Mouse (Mus musculus): ENCODE measurements around the gene Lgals4.

The Lgals4 gene

DNA sequence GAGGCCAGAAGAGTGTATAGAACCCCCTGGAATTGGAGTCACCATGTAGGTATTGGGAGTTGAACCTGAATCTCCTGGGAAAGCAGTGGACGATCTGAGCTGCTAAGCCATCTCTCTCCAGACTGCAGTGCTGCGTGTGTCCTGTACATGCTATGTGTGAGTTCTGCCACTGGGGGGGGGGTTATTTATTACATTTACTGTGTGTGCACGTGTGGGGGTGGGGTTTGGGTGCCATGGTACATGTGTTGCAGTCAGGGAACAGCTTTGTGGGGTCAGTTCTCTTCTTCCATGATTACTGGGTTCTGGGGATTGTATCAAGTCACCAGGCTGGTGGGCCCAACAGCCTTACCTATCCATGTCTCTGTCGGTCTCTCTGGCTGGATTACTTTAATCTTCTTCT is 26.8 kb upstream of the Lgals4 start:
- in situ Hi-C loops (cut with MboI; ENCODE audit: low pct_unique_long_range_greater_than_20kb in 1 of 2, low sequenced_read_pairs in 2 of 2, unreplicated experiment in 1 of 2): no loop called here

DNA sequence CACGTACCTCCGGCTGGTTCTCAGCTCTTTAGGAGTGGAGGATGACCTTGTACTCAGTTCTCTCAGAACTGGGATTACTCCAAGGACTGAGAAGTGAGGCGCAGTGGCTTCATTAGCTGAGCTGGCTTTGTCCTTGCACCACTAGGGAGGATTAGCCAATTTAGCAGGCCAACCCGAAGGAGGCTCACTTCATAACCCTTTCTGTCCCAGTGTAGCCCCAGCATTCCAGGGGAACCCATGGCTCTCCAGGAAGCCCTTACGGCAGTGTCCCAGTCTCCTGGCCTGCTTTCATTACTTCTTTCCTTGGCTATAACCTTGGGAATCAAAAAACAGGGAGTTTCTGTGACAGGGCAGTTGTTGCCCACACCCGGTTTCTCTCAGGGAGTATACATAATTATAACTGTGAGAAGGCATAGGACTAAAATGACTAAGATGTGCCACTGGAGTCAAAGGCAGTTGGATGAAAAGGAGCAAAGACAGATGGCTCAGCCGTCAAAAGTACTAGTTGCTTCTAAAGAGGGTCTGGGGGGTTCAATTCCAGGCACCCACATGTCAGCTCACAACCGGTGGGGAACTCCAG is 25.9 kb upstream of the Lgals4 start:
- in situ Hi-C loops (cut with MboI; ENCODE audit: low pct_unique_long_range_greater_than_20kb in 1 of 2, low sequenced_read_pairs in 2 of 2, unreplicated experiment in 1 of 2): no loop called here

DNA sequence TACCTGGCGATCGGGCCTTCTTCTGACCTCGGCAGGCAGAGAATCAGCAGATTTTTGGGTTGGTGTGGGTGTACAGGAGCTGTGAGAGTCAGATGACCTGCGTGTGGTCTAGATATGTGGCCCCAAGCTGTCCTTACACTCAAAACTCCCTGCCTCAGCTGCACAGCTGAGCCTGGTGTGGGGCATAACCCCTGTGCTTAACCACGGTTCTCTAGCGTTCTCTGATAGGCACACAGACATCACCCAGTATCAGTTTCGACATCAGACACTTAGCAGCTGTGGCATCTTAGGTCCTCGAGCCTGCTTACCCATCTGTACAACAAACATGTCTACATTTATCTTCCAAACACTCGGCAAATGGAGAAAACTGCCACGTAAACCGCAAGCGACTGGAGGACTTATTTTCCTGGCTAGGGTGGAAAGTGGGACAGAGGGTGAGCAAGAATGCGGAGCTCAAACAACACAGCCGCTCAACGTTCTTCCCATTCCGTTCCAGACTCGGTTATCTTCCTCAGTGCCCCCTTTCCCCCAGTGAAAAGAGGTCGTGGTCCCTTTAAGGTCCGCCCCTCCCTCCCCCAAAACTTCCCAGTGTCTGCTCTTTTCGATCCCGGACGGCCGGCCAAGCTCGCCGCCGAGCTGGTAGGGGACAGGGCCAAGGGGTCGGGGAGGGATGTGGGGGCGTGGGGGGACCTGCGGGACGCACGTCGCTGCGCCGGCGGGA is 25.3 kb upstream of the Lgals4 start, which contains the start of gene Hnrnpl:
Gene Hnrnpl, plus strand, starts transcription at position 321 of the 721 bp plus-strand sequence.
- in situ Hi-C loops (cut with MboI; ENCODE audit: low pct_unique_long_range_greater_than_20kb in 1 of 2, low sequenced_read_pairs in 2 of 2, unreplicated experiment in 1 of 2): no loop called here

DNA sequence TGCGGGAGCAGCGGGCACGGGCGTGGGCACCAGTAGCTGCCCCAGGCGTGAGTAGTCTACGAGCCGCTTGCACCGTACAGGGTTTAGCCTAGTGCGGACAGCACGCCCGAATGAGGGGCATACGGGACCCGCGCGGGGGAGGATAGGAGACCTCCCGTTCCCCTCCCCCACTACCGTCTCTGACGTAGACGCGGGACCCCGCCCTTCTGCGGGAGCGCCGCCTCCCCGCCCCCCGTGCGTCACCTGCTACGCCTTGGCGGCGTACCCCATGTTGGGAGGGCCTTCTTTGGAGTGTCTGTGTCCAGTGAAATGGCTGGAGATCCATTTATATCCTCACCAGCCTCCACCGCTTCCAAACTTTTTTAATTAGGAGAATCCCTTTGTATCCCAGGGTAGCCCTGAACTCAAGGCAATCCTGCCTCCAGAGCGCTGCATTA is 24.7 kb upstream of the Lgals4 start:
- in situ Hi-C loops (cut with MboI; ENCODE audit: low pct_unique_long_range_greater_than_20kb in 1 of 2, low sequenced_read_pairs in 2 of 2, unreplicated experiment in 1 of 2): no loop called here

DNA sequence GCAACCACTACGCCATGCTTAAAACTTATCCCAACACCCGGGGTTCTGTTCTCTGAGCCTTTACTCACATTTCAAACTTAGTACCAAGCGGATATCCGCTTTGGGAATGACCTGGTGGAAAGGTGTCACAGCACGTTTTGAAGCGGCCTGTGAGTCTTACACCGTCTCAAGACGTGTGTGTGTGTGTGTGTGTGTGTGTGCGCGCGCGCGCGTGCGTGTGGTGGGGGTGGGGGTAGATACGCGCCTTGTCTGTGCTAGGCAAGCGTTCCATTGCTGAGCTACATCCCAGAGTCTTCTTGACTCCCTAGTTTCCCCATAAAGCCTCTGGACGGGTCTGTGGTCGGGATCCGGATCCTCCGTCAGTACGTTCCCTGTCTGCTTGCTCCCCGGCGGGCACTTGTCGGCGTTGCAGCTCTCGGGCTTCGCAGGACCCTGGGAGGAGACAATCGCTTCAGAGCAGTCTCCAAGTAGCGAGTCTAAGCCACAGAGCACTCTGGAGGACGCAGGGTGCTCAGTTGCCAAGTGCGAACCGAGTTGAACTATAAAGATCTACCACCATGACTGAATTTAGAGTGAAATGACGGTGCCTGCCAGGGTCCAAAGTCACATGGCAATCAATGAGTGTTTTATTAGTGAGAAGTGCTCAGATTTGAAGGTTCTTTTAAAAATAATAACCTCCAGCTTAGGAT is 24.1 kb upstream of the Lgals4 start:
- in situ Hi-C loops (cut with MboI; ENCODE audit: low pct_unique_long_range_greater_than_20kb in 1 of 2, low sequenced_read_pairs in 2 of 2, unreplicated experiment in 1 of 2): no loop called here

DNA sequence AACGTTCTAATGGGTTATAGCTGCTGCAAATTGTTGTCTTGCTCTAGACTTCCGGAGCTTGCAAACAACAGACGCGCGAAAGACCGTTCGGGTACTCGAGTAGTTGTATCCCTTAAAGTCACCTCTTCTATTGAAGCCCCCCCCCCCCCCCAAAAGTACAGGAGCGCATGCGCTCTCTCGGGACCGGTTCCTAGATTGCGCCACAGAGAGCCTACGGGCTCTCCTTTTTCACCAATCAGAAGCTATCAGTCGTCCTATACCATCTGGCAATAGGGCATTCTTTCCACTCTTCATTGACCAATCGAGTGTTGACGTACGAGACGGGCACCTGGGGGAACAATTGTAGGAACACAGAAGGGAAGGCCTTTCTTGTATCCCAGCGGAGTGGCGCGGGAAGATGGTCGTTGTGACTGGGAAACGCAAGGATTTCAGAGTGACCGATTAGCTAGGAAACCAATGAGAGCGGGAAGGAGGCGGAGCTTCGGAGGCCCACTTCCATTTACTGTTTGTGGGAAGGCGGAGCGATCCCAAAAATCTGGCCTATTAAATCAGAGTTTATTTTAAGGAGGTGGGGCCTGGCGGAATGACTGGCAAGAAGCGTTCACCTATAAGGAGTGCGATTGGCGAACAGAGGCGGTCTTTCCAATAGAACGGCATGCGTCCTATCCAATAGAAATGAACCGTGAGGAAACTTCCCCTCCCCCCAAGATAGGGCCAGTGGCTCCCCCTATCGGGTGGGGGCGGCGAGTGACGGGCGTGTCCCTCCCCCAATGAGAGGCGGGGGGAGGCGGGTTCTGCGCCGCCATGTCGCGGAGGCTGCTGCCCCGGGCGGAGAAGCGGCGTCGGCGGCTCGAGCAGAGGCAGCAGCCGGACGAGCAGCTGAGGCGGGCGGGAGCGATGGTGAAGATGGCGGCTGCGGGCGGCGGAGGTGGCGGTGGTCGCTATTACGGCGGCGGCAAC is 23.3 kb upstream of the Lgals4 start:
- in situ Hi-C loops (cut with MboI; ENCODE audit: low pct_unique_long_range_greater_than_20kb in 1 of 2, low sequenced_read_pairs in 2 of 2, unreplicated experiment in 1 of 2): no loop called here

DNA sequence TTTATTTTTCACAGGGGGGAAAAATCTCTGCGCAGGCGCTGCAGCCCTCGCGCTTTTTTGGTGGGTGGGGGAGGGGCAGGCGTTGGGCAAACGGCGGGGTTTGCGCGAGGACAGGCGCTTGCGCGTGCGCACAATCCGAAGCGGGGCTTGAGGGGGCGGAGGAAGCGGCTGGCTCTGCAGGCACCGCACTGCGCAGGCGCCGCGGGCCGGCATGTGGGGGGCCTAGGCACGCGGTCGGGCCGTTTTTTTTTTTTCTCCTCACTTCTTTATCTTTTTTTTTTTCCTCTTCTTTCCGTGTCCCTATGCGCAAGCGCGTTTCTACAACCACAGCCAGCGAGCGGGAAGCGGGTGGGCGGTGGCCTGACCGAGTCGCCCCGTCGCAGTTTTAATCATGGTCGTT is 22.4 kb upstream of the Lgals4 start:
- in situ Hi-C loops (cut with MboI; ENCODE audit: low pct_unique_long_range_greater_than_20kb in 1 of 2, low sequenced_read_pairs in 2 of 2, unreplicated experiment in 1 of 2): no loop called here

DNA sequence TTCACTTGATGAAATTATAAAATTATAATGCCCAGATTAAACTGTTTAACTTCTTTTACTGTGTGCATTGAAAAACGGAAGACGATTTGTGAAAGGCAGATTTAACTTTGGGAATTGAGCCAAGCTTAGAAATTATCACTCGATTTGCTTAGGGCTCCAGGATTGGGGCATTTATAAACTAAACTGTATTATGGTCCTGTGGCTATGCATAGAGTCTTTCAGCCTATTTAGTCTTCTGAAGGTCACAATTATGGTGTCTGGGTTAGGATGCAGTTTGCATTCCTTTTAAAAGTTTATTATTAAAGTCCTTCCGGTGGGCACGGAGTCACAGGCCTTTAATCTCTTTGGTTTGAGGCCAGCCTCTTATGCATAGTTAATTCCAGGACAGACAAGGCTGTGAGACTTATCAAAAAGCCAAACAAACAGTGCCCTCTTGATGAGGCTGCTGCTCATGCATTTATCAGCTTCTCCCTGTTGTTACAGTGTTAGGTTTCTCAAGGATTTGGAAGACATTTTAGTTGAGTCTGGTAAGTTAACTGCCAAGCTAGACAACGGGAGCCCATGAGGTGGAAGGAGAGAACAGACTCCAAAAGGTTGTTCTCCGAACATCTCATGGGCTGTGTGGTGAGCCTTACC is 21.9 kb upstream of the Lgals4 start:
- in situ Hi-C loops (cut with MboI; ENCODE audit: low pct_unique_long_range_greater_than_20kb in 1 of 2, low sequenced_read_pairs in 2 of 2, unreplicated experiment in 1 of 2): no loop called here

DNA sequence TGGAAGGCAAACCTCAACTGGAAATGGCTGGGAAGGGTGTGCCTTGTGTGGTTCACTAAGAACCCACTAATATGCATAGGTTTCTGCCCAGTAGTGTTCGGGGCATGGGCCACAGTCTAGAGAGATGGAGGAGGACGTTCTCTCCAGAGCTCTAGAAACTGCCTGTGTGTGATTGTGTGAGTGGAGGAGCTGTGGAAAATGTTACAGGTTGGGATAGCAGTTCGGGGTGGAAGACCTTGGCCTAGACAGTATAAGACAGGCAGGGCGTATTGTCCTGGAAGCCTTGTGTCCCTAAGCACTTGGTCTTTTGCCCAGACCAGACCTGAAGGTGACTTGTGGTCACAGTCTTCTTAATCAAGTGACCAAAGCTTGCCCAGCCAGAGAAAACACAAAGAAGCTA is 21.2 kb upstream of the Lgals4 start:
- in situ Hi-C loops (cut with MboI; ENCODE audit: low pct_unique_long_range_greater_than_20kb in 1 of 2, low sequenced_read_pairs in 2 of 2, unreplicated experiment in 1 of 2): no loop called here

DNA sequence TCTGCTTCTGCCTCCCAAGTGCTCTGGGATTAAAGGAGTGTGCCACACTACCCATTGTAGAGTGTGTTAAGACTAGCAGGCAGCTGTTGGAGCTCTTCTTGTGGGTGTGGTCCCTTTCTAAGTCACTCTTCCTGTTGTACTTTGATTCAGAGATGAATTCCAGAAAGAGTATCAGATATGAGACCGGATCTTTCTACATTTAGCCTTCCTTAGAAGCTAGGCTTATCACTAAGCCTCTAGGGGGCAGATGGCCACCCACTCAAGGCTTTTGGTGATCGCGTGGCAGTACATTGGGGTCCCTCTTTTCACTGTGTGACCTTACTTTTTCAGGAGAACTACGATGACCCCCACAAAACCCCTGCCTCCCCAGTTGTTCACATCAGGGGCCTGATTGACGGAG is 20.7 kb upstream of the Lgals4 start:
- in situ Hi-C loops (cut with MboI; ENCODE audit: low pct_unique_long_range_greater_than_20kb in 1 of 2, low sequenced_read_pairs in 2 of 2, unreplicated experiment in 1 of 2): no loop called here

DNA sequence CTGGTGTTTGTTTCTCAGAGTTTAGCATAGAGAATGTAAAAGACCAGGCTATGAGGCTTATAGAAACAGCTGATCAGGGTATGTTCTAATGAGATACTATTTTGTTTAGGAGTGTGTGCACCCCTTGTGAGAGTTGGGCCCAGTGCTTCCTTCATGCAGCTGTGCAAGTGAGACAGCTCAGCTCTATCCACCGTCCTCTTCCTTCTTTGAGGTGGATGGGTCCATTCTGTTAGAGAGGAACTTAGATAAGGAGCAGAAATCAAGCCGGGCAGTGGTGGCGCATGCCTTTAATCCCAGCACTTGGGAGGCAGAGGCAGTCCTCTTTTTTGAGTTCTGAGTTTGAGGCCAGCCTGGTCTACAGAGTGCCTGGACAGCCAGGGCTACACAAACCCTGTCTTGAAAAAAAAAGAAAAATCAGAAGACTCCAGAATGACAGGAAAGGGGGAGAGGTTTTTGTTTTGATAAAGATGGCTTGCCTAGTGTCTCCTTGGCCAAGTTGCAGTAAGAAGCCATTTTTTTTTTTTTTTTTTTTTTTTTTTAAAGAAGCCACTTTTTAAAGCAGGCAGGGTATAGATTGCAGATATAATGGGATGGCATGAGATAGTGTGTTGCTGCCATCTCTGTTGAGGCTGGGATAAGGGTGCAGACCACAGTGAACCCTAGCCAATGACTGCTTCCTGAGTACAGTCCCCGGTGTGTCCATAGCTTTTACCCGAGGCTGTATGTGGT is 19.2 kb upstream of the Lgals4 start:
- in situ Hi-C loops (cut with MboI; ENCODE audit: low pct_unique_long_range_greater_than_20kb in 1 of 2, low sequenced_read_pairs in 2 of 2, unreplicated experiment in 1 of 2): no loop called here

DNA sequence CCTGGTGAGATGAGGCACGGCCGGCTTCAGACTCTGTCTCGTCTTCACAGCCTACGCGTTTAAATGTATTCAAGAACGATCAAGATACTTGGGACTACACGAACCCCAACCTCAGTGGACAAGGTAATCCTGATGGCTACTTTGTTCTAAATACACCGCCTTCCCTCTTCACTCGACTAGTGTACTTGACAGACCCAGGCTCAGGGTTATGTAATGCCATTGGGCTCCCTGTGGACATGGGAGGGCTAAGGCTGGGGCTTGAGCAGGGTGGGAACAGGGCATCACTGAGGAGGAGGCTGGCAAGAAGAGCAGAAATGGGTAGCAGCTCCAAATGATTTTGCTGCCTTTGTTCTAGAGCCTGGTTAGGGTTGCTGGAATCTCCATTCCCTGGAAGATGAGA is 18.4 kb upstream of the Lgals4 start:
- in situ Hi-C loops (cut with MboI; ENCODE audit: low pct_unique_long_range_greater_than_20kb in 1 of 2, low sequenced_read_pairs in 2 of 2, unreplicated experiment in 1 of 2): no loop called here

DNA sequence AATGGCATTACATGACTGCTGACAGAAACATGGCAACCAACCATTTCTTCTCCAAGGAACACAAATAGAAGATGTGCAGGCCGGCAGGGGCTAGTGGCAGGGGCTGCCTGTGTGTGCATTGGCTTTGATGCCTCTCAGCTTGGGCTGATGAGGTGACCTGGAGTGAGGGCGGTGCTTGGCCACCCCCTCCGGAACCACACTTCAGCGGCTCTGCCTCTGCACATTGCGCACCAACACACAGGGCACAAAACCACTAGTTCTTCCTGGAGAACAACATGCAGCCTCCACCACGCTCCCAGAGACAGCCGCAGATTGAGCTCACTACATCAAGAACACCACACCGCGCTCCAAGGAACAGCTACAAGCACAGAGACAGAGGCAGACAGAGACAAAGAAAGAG is 17.5 kb upstream of the Lgals4 start:
- in situ Hi-C loops (cut with MboI; ENCODE audit: low pct_unique_long_range_greater_than_20kb in 1 of 2, low sequenced_read_pairs in 2 of 2, unreplicated experiment in 1 of 2): no loop called here

DNA sequence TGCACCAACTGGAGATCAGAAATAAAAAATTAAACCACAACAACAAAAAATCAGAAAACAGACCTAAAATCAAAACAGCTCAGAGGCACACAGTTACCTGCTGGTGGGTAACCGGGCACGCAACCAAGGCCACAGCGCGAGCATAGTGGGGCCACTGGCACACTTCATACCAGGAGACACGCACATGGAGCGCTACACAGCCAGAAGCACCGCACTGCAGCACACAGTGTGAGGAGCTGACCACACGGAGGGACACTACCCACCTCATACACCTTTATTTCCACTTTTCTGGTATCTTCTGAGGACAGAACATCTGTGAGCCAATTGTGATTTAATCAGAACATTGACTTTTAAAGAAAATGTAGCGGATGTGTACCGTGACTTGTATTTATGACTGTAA is 16.7 kb upstream of the Lgals4 start:
- in situ Hi-C loops (cut with MboI; ENCODE audit: low pct_unique_long_range_greater_than_20kb in 1 of 2, low sequenced_read_pairs in 2 of 2, unreplicated experiment in 1 of 2): no loop called here

DNA sequence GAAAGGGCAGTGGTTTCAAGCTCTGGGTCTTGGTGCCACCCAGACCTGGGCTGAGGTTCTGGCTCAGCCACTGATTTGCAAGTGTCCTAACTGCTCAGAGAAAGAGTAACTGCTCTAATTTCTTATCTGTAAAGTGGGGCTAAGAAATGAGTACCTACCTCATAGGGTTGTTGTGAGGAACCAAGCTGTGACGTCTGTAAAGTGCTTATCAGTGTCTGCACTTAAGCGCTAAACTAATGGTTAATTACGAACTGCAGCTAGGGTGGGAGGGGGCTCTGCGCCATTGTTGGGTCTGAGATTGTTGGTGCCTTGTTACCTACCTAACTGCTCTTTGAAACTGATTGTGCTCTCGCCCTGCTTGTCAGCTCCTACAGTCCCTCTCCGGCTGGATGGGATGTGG is 16.1 kb upstream of the Lgals4 start:
- in situ Hi-C loops (cut with MboI; ENCODE audit: low pct_unique_long_range_greater_than_20kb in 1 of 2, low sequenced_read_pairs in 2 of 2, unreplicated experiment in 1 of 2): no loop called here

DNA sequence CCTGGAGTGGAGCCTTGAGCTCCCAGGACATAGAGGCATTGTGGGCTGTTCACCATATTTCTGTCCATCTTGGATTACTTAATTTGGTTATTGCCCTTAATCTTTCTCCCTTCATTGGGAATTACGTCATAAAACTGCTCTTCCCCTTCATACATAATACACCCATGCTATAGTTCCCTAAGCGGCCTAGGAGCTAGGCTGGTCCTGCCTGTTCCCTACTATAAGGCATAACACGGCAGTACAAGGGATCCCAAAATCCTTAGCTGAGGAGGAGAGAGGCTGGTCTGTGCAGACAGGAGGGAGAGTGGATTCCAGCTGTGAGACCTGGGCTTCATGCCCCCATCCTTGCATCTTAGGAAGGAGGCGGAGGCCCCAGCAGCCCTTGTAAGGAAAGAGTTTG is 15.7 kb upstream of the Lgals4 start:
- in situ Hi-C loops (cut with MboI; ENCODE audit: low pct_unique_long_range_greater_than_20kb in 1 of 2, low sequenced_read_pairs in 2 of 2, unreplicated experiment in 1 of 2): no loop called here

DNA sequence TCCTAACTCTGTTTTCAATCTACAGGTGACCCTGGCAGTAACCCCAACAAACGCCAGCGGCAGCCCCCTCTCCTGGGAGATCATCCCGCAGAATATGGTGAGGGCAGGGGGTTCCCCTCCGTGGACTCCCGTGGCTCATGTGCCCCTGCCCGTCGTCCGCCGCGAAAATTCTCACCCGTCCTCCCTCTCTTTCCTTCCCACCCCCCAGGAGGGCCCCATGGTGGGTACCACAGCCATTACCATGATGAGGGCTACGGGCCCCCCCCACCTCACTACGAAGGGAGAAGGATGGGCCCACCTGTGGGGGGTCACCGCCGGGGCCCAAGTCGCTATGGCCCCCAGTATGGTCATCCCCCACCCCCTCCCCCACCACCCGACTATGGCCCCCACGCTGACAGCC is 15.2 kb upstream of the Lgals4 start:
- in situ Hi-C loops (cut with MboI; ENCODE audit: low pct_unique_long_range_greater_than_20kb in 1 of 2, low sequenced_read_pairs in 2 of 2, unreplicated experiment in 1 of 2): no loop called here
